Mouse (Mus musculus) G1E (cell line): ENCODE data around the gene E2f4. TPM values are rescaled to one million over a fixed set of nuclear protein-coding genes. Genes with fewer than 3 reads are reported as not detected.
A peak's percentile ranks its signal among the peaks of the same experiment; 100 is the strongest.

ENCODE experiments used
- ATAC-seq: 2 replicates; pipeline ENCODE4 v1.8.0; 2016; ENCODE audit warnings: mild to moderate bottlenecking; ENCODE audit not compliant: insufficient number of reproducible peaks, poor library complexity, low FRiP score, severe bottlenecking; ENCODE audit errors: extremely low read depth
- DNase-seq: peaks from one replicate; pipeline ENCODE4 v3.0.0; 2012; ENCODE audit warnings: low spot score
- H3K27me3 ChIP-seq: 2 replicates; pipeline ENCODE4 v1.6.1; 2012; ENCODE audit warnings: mild to moderate bottlenecking, low read length, inconsistent platforms; ENCODE audit not compliant: insufficient read depth
- H3K36me3 ChIP-seq: replicated peaks from 2 replicates; pipeline ENCODE3; 2012; ENCODE audit warnings: mild to moderate bottlenecking, inconsistent platforms
- H3K4me1 ChIP-seq: 2 replicates; pipeline ENCODE4 v1.6.1; 2012; ENCODE audit warnings: low read depth, low read length, inconsistent platforms, mixed read lengths; ENCODE audit not compliant: insufficient read depth
- H3K4me3 ChIP-seq: 2 replicates; pipeline ENCODE4 v1.5.1; 2012; ENCODE audit warnings: low read depth, mild to moderate bottlenecking, inconsistent platforms, low read length, moderate library complexity, mixed read lengths
- H3K9me3 ChIP-seq: replicated peaks from 2 replicates; pipeline ENCODE4 v1.6.1; 2012; ENCODE audit warnings: inconsistent platforms
- CTCF ChIP-seq: IDR thresholded peaks from 2 replicates; pipeline ENCODE4 v1.5.1; 2012; ENCODE audit warnings: low read depth, low read length, inconsistent platforms, mixed read lengths
- GATA1 ChIP-seq: IDR thresholded peaks from 2 replicates; pipeline ENCODE4 v1.6.1; 2012; ENCODE audit warnings: borderline replicate concordance, low read length, inconsistent platforms, mixed read lengths
- GATA2 ChIP-seq: IDR thresholded peaks from 2 replicates; pipeline ENCODE4 v1.6.1; 2012; ENCODE audit warnings: low read depth, low read length, inconsistent platforms, borderline replicate concordance
- POLR2AphosphoS5 ChIP-seq: IDR thresholded peaks from 2 replicates; pipeline ENCODE4 v1.6.1; 2012; ENCODE audit warnings: low read depth, low read length, inconsistent platforms; ENCODE audit not compliant: insufficient replicate concordance
- TAL1 ChIP-seq: conservative IDR thresholded peaks from 2 replicates; pipeline ENCODE4 v1.6.1; 2012; ENCODE audit warnings: low read depth, low read length, inconsistent platforms, mixed read lengths
- polyA plus RNA-seq: library from polyadenylated mRNA; stranded (reverse); fragments of >175 nt; gene quantifications from 2 replicates; pipeline ENCODE4 v1.2.3, GENCODE M21; 2012
- total RNA-seq, 2 experiments: library from RNA; stranded (forward) in 1 of 2; stranded (reverse) in 1 of 2; fragments of 200-1000 nt in 1 of 2; fragments of >200 nt in 1 of 2; fragmentation: Nextera tagmentation in 1 of 2; gene quantifications; 2 replicates each; pipeline ENCODE4 v1.2.3; 2014 to 2017

The E2f4 gene
- total and polyA plus RNA-seq, 3 experiments: 42.5 to 274 (median 79.2) TPM

- Histone ChIP-seq H3K4me3 (peak within 1 kb of the TSS; percentile 71), H3K36me3 (peaks cover 19% of the 10 kb centered on the region), H3K4me1 (peaks cover 53% of the 10 kb centered on the region), H3K27me3 (peaks cover 46% of the 10 kb centered on the region), H3K9me3 (no peaks in the 10 kb centered on the region; the same call in 1 of the 2 replicates)
- DNase-seq: no peak
- ATAC-seq: no peak
- TF ChIP-seq GATA1 (no peak), CTCF (no peak), GATA2 (no peak), TAL1 (no peak), POLR2AphosphoS5 (no peak)
Observed at GRCm38 (mm10) chr8:105275840-105276239, 21.6 kb upstream of the E2f4 start, which contains the start of gene Nol3. Gene Nol3 (plus strand): TSS chr8:105276140.

- H3K4me1 ChIP-seq: peaks cover 52% of the 10 kb centered on the region
- DNase-seq: peak; percentile 77
- H3K36me3 ChIP-seq: peaks cover 21% of the 10 kb centered on the region
- peaks cover 42% of the 10 kb centered on the region for H3K27me3 ChIP-seq
- H3K9me3 ChIP-seq: no peaks in the 10 kb centered on the region; the same call in 1 of the 2 replicates
- peak; percentile 93 for ATAC-seq
- no peak for TF ChIP-seq GATA2
- no peak for TF ChIP-seq TAL1
- no peak for TF ChIP-seq GATA1
- no peak for TF ChIP-seq CTCF
- no peak for TF ChIP-seq POLR2AphosphoS5
- peak overlapping the region; percentile 71 for H3K4me3 ChIP-seq
Observed at GRCm38 (mm10) chr8:105276292-105277120, 21.0 kb upstream of the E2f4 start.

- Histone ChIP-seq H3K9me3 (no peaks in the 10 kb centered on the region; the same call in 1 of the 2 replicates), H3K36me3 (peaks cover 25% of the 10 kb centered on the region), H3K4me1 (peaks cover 64% of the 10 kb centered on the region), H3K27me3 (peaks cover 36% of the 10 kb centered on the region), H3K4me3 (peak overlapping the region; percentile 25; the same call in 1 of the 2 replicates)
- ATAC-seq: no peak
- TF ChIP-seq POLR2AphosphoS5: no peak
- no peak for DNase-seq
Observed at GRCm38 (mm10) chr8:105278911-105279334, 18.5 kb upstream of the E2f4 start.

GRCm38 (mm10) chr8:105280567-105280966 is 16.9 kb upstream of the E2f4 start:
- no peak for TF ChIP-seq POLR2AphosphoS5
- TF ChIP-seq CTCF: no peak
- TF ChIP-seq TAL1: no peak
- no peak for TF ChIP-seq GATA1
- TF ChIP-seq GATA2: no peak

GRCm38 (mm10) chr8:105281821-105282220 is 15.6 kb upstream of the E2f4 start:
- DNase-seq (no peak), ATAC-seq (no peak)
- Histone ChIP-seq H3K4me1 (peaks cover 54% of the 10 kb centered on the region), H3K9me3 (no peaks in the 10 kb centered on the region; the same call in 1 of the 2 replicates), H3K36me3 (peaks cover 32% of the 10 kb centered on the region), H3K4me3 (no peak overlapping the region), H3K27me3 (peaks cover 32% of the 10 kb centered on the region)
- TF ChIP-seq TAL1 (no peak), POLR2AphosphoS5 (no peak), GATA1 (no peak), GATA2 (no peak), CTCF (no peak)

More at GRCm38 (mm10) chr8:105280567-105280966, 16.9 kb upstream of the E2f4 start:
- Histone ChIP-seq H3K27me3 (peaks cover 35% of the 10 kb centered on the region), H3K9me3 (no peaks in the 10 kb centered on the region; the same call in 1 of the 2 replicates), H3K4me1 (peaks cover 63% of the 10 kb centered on the region), H3K4me3 (no peak overlapping the region), H3K36me3 (peaks cover 29% of the 10 kb centered on the region)
- ATAC-seq (no peak), DNase-seq (no peak)

- peak overlapping the region; percentile 71; the same call in 1 of the 2 replicates for H3K4me3 ChIP-seq
- peaks cover 50% of the 10 kb centered on the region for H3K4me1 ChIP-seq
- DNase-seq: no peak
- no peak for ATAC-seq
- H3K27me3 ChIP-seq: peaks cover 29% of the 10 kb centered on the region
- no peaks in the 10 kb centered on the region; the same call in 1 of the 2 replicates for H3K9me3 ChIP-seq
- peaks cover 32% of the 10 kb centered on the region for H3K36me3 ChIP-seq
- no peak for TF ChIP-seq GATA1
- no peak for TF ChIP-seq TAL1
- no peak for TF ChIP-seq CTCF
- TF ChIP-seq POLR2AphosphoS5: no peak
- no peak for TF ChIP-seq GATA2
Observed at GRCm38 (mm10) chr8:105282239-105282638, 15.2 kb upstream of the E2f4 start.
